Mouse (Mus musculus): ENCODE results near the gene Dnttip2. TPM values are rescaled to one million over a fixed set of nuclear protein-coding genes. Genes with fewer than 3 reads are reported as not detected.
"Not testable (repeated sequence)": the region's sequence is repeated elsewhere in the genome, so short reads cannot be mapped to it uniquely, and the experiment has no call there.

The Dnttip2 gene
- polyA plus RNA-seq, 1 experiment: not detected

- H3K4me1 ChIP-seq (ENCODE audit: control insufficient read depth, insufficient read depth, low read length): no peaks in the 10 kb centered on the region; the same call in 1 of the 2 replicates
- TF ChIP-seq CTCF (IDR thresholded peaks at IDR 0.05; ENCODE audit: insufficient read depth, low read depth, low read length) (no peak), POLR2A (IDR thresholded peaks at IDR 0.05; ENCODE audit: insufficient read depth, low read depth, low read length) (no peak)
- H3K27ac ChIP-seq (ENCODE audit: insufficient read depth, low read depth, low read length): no peak overlapping the region
- WGBS: 84% methylated on average over 5 of the region's 5 CpGs
- H3K4me3 ChIP-seq (ENCODE audit: insufficient read depth, low read depth, low read length): no peak overlapping the region
Measured at GRCm38 (mm10) chr3:122287195-122287594, 13.0 kb downstream of the Dnttip2 start.

GRCm38 (mm10) chr3:122288613-122289195, 14.5 kb downstream of the Dnttip2 start:
- H3K4me1 ChIP-seq (ENCODE audit: control insufficient read depth, insufficient read depth, low read length): peaks cover 3% of the 10 kb centered on the region
- H3K4me3 ChIP-seq (ENCODE audit: insufficient read depth, low read depth, low read length): no peak overlapping the region
- TF ChIP-seq CTCF (IDR thresholded peaks at IDR 0.05; ENCODE audit: insufficient read depth, low read depth, low read length): no peak
- TF ChIP-seq POLR2A (IDR thresholded peaks at IDR 0.05; ENCODE audit: insufficient read depth, low read depth, low read length): no peak
- WGBS: 84% methylated on average over 5 of the region's 5 CpGs
- H3K27ac ChIP-seq (ENCODE audit: insufficient read depth, low read depth, low read length): no peak overlapping the region

GRCm38 (mm10) chr3:122289344-122289743, 15.2 kb downstream of the Dnttip2 start:
- H3K4me3 ChIP-seq (ENCODE audit: insufficient read depth, low read depth, low read length); H3K4me1 ChIP-seq (ENCODE audit: control insufficient read depth, insufficient read depth, low read length); H3K27ac ChIP-seq (ENCODE audit: insufficient read depth, low read depth, low read length): not testable (repeated sequence)
- WGBS: 84% methylated on average over 4 of the region's 4 CpGs

GRCm38 (mm10) chr3:122290696-122291095, 16.5 kb downstream of the Dnttip2 start:
- TF ChIP-seq POLR2A (IDR thresholded peaks at IDR 0.05; ENCODE audit: insufficient read depth, low read depth, low read length): no peak
- no peak for TF ChIP-seq CTCF (IDR thresholded peaks at IDR 0.05; ENCODE audit: insufficient read depth, low read depth, low read length)
- Histone ChIP-seq H3K27ac (ENCODE audit: insufficient read depth, low read depth, low read length) (no peak overlapping the region), H3K4me3 (ENCODE audit: insufficient read depth, low read depth, low read length) (no peak overlapping the region), H3K4me1 (ENCODE audit: control insufficient read depth, insufficient read depth, low read length) (peaks cover 3% of the 10 kb centered on the region)
- 67% methylated on average over 7 of the region's 7 CpGs for WGBS

- TF ChIP-seq CTCF (IDR thresholded peaks at IDR 0.05; ENCODE audit: insufficient read depth, low read depth, low read length): no peak
- no peak for TF ChIP-seq POLR2A (IDR thresholded peaks at IDR 0.05; ENCODE audit: insufficient read depth, low read depth, low read length)
- 14% methylated on average over 12 of the region's 12 CpGs for WGBS
- Histone ChIP-seq H3K27ac (ENCODE audit: insufficient read depth, low read depth, low read length) (peak overlapping the region; percentile 6; the same call in 1 of the 2 replicates), H3K4me1 (ENCODE audit: control insufficient read depth, insufficient read depth, low read length) (peaks cover 4% of the 10 kb centered on the region), H3K4me3 (ENCODE audit: insufficient read depth, low read depth, low read length) (peak overlapping the region; percentile 5; the same call in 1 of the 2 replicates)
Measured at GRCm38 (mm10) chr3:122291828-122292227, 17.6 kb downstream of the Dnttip2 start.

GRCm38 (mm10) chr3:122292300-122293222, 18.4 kb downstream of the Dnttip2 start:
- Histone ChIP-seq H3K27ac (ENCODE audit: insufficient read depth, low read depth, low read length) (peak overlapping the region; percentile 99), H3K4me3 (ENCODE audit: insufficient read depth, low read depth, low read length) (peak overlapping the region; percentile 97), H3K4me1 (ENCODE audit: control insufficient read depth, insufficient read depth, low read length) (peaks cover 6% of the 10 kb centered on the region)
- 2% methylated on average over 53 of the region's 54 CpGs for WGBS
- TF ChIP-seq POLR2A (IDR thresholded peaks at IDR 0.05; ENCODE audit: insufficient read depth, low read depth, low read length): peak; percentile 47; the same call in 1 of the 2 replicates
- TF ChIP-seq CTCF (IDR thresholded peaks at IDR 0.05; ENCODE audit: insufficient read depth, low read depth, low read length): no peak

GRCm38 (mm10) chr3:122293223-122293953, 19.2 kb downstream of the Dnttip2 start:
- Histone ChIP-seq H3K4me3 (ENCODE audit: insufficient read depth, low read depth, low read length) (peak overlapping the region; percentile 97), H3K4me1 (ENCODE audit: control insufficient read depth, insufficient read depth, low read length) (peaks cover 6% of the 10 kb centered on the region), H3K27ac (ENCODE audit: insufficient read depth, low read depth, low read length) (peak overlapping the region; percentile 99)
- TF ChIP-seq POLR2A (IDR thresholded peaks at IDR 0.05; ENCODE audit: insufficient read depth, low read depth, low read length): peak; percentile 56
- no peak for TF ChIP-seq CTCF (IDR thresholded peaks at IDR 0.05; ENCODE audit: insufficient read depth, low read depth, low read length)
- under 1% methylated on average over 102 of the region's 105 CpGs for WGBS

GRCm38 (mm10) chr3:122293954-122294850, 20.0 kb downstream of the Dnttip2 start, which contains the start of gene Bcar3:
Gene Bcar3 (plus strand): TSS chr3:122294136.
- peaks cover 6% of the 10 kb centered on the region for H3K4me1 ChIP-seq (ENCODE audit: control insufficient read depth, insufficient read depth, low read length)
- WGBS: 2% methylated on average over 37 of the region's 37 CpGs
- peak within 1 kb of the TSS; percentile 99 for H3K27ac ChIP-seq (ENCODE audit: insufficient read depth, low read depth, low read length)
- H3K4me3 ChIP-seq (ENCODE audit: insufficient read depth, low read depth, low read length): peak within 1 kb of the TSS; percentile 97
- TF ChIP-seq POLR2A (IDR thresholded peaks at IDR 0.05; ENCODE audit: insufficient read depth, low read depth, low read length) (peak; percentile 15), CTCF (IDR thresholded peaks at IDR 0.05; ENCODE audit: insufficient read depth, low read depth, low read length) (0 out of 2 replicates have a peak, but pooled peaks have one; percentile 9)
